Mouse (Mus musculus) kidney, postnatal 25 days (tissue): ENCODE measurements around the gene Krtap1-3.

Source experiments
- DNase-seq, 2 experiments: peaks; one replicate each; pipeline ENCODE4 v3.0.0; 2021; ENCODE audit warnings: mixed read lengths in 2 of 2

The Krtap1-3 gene

DNA sequence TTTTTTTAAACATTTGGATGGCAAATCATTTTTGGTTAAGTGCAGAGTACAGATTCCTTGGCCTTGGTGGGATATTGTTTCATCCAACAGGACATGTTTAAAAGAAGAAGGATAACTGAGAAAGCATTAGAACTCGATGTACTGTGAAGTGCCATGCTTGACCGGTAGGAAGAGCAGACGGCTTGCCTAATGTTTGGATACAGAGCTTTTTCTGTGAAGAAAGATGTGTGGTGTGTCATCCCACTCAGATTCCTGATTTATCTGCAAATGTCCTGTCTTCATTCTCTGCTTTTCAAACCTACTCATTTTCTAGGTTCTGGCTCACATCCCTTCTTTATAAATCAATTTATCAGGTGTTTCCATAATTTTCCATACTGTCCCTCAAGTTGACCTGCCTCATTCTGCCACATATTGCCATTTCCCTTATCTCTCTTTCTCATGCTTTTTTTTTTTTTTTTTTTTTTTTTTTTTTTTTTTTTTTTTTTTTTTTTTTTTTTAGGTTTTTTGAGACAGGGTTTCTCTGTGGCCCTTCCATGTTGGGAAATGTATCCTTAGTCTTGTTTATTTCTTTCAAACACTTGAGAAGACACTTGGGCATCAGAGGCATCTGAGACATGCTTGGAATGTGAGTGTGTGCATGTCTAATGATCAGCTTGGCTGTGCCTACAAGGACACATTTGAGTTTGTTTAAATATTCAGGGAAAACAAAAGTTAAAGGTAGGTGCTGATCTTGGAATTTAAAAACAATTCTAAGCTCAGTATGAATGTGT is 33.0 kb downstream of the Krtap1-3 start:
- DNase-seq = no peak

DNA sequence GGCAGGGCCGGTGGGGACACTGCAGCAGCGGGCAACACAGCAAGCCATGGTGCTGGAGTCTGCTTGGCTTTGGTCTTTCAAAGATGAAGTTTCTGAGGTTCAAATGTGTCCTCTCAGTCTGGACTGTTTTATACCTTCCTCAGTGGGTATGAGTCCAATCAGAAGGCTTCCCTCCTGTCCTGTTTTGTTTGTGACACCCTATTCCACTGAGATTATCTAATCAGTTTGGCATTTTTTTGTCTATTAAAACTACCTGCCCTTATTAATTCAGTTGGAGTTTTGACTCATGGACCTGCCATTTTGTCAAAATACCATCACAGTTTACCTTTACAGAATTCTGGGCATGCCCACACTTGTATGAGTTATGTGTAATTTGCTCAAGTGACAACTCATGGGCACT is 34.4 kb downstream of the Krtap1-3 start, which contains the start of gene Krtap3-2:
Krtap3-2 (minus strand) TSS at position 101 of the 400 bp plus-strand sequence.
- no peak for DNase-seq

DNA sequence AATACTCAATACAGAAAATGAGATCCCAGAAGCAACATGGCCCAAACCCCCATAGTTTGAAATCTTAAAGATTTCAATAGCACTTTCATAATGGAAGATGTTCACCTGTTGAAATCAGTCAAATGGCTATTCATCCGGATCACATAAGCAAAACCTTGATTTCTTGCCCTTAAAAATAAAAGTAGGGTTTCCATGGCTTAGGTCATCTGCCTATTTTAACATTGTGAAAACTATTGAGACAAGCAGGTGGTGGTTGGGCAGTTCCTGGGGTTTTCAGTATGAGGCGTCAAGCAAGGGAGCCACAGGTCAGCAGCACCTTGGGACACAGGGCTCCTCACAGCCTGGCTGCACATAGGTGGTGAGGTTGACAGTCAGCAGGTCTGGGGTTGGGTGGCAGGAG is 34.9 kb downstream of the Krtap1-3 start:
- no peak for DNase-seq

DNA sequence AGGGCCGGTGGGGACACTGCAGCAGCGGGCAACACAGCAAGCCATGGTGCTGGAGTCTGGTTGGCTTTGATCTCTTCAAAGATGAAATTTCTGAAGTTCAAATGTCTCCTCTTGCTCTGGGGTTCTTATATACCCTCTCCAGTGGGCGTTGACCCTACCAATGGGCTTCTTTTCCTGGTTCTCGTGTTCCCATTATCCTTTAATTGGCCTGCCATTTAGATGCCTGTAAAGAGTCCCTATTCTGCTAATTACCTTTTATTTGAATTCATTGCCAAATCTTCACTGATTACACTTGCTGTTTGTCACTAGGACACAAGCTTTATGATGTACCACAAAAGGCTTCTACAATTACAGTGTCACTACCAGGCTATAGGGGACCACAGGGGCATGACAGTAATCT is 40.4 kb downstream of the Krtap1-3 start, which contains the start of gene Krtap3-3:
Krtap3-3 (minus strand) TSS at position 101 of the 400 bp plus-strand sequence.
- no peak for DNase-seq

DNA sequence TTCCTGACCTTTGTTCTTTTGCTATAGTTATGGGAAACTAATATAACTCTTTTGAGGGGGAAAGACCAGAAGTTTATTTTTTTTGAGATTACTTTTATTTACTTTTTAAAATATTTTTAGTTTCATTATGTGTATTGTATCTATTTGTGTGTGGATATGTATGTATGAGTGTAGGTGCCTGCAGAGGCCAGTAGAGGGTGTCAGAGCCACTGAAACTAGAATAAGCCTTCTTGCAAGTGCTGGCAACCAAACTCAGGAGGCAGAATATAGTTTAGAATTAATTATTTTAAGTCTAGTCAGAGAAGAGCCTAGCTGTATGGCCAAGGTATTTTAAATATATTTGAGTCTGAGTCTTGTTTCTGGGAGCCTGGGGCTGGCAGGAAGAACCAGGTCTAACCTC is 43.2 kb downstream of the Krtap1-3 start:
- no peak for DNase-seq
